Mouse (Mus musculus): ENCODE measurements around the gene Slc25a28.

- TF ChIP-seq CTCF (IDR thresholded peaks at IDR 0.05; ENCODE audit: low read depth) = no peak
- TF ChIP-seq EP300 (optimal IDR thresholded peaks at IDR 0.05) = no peak
Observed at GRCm38 (mm10) chr19:43616415-43616861, 58.2 kb downstream of the Slc25a28 start.

All from stomach, postnatal 0 days (tissue).